Mouse (Mus musculus): ENCODE data around the gene Hacd2. TPM values are rescaled to one million over a fixed set of nuclear protein-coding genes. Genes with fewer than 3 reads are reported as not detected.

The Hacd2 gene
- total RNA-seq, 2 experiments from 2014 or later = 25.3 to 30.2 TPM

- Histone ChIP-seq H3K4me3 (no peak overlapping the region), H3K27ac (no peak overlapping the region)
- intact Hi-C loops (cut with DNase I) = no loop called here
- TF ChIP-seq CTCF (IDR thresholded peaks at IDR 0.05) = no peak
- DNase-seq (ENCODE audit: extremely low spot score in 1 of 2, low spot score in 2 of 2) = no peak
Measured at GRCm38 (mm10) chr16:35008447-35008846, 13.8 kb upstream of the Hacd2 start.

GRCm38 (mm10) chr16:35013501-35013900 is 8.7 kb upstream of the Hacd2 start:
- H3K4me3 ChIP-seq = no peak overlapping the region
- no peak overlapping the region for H3K27ac ChIP-seq
- TF ChIP-seq CTCF (IDR thresholded peaks at IDR 0.05) = no peak
- intact Hi-C loops (cut with DNase I) = no loop called here
- no peak for DNase-seq (ENCODE audit: extremely low spot score in 1 of 2, low spot score in 2 of 2)

DNA sequence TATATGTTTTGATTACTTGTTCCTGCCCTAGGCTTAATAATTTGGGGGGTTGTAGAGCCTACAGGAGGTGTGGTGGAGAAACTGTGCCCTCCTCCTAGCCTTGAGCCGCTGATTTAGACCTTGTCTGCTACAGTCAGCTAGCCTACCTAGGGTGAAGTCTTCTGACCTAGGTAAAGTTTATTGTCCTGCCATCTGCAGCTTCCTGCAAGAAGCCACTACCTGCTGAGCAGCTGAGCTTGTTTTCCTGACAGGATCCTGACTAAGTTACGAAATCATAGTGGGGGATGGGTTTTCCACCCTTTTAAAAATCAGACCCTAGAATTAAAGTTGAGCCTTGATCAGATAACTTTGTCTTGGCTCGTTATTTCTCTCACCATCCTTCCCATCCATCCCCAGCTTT is 5.7 kb upstream of the Hacd2 start:
- no peak for DNase-seq (ENCODE audit: extremely low spot score in 1 of 2, low spot score in 2 of 2)
- no peak for TF ChIP-seq CTCF (IDR thresholded peaks at IDR 0.05)
- no peak overlapping the region for H3K4me3 ChIP-seq
- H3K27ac ChIP-seq = no peak overlapping the region
- intact Hi-C loops (cut with DNase I) = no loop called here

DNA sequence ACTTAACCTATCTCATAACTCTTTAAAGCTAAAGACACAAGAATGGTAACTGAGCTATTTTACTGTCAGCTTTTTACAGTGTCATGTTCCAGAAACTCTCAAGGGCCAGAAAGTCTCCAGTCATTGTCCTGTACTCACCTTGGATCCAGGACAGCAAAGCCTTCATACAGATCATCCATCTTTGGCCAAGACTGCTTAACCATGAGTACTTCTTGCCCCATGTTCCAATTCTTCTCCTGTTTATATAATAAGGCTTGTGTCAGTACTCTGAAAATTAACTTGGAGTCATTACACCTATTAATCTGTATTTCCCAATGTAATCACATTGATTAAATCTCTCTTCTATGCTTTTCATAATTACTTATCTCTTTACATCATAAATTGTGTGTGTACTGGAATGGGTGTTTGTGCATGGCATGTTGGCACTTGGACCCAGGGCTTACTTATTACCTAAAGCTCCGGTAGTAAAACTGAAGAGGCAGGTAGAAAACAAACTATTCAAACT is 3.7 kb upstream of the Hacd2 start:
- DNase-seq (ENCODE audit: extremely low spot score in 1 of 2, low spot score in 2 of 2) = no peak
- intact Hi-C loops (cut with DNase I) = no loop called here

GRCm38 (mm10) chr16:35021903-35022241 is 356 bp upstream of the Hacd2 start:
- TF ChIP-seq CTCF (IDR thresholded peaks at IDR 0.05) = no peak
- peak overlapping the region; percentile 99 for H3K4me3 ChIP-seq
- no peak for DNase-seq (ENCODE audit: extremely low spot score in 1 of 2, low spot score in 2 of 2)
- H3K27ac ChIP-seq = peak overlapping the region; percentile 92
- intact Hi-C loops (cut with DNase I) = loop anchor here (2.0 kb wide), 1 partner anchor 21 kb away; no protein-coding TSS in a partner anchor

More for the DNA sequence above, 3.7 kb upstream of the Hacd2 start:
- Histone ChIP-seq H3K27ac (no peak overlapping the region), H3K4me3 (no peak overlapping the region)
- no peak for TF ChIP-seq CTCF (IDR thresholded peaks at IDR 0.05)

DNA sequence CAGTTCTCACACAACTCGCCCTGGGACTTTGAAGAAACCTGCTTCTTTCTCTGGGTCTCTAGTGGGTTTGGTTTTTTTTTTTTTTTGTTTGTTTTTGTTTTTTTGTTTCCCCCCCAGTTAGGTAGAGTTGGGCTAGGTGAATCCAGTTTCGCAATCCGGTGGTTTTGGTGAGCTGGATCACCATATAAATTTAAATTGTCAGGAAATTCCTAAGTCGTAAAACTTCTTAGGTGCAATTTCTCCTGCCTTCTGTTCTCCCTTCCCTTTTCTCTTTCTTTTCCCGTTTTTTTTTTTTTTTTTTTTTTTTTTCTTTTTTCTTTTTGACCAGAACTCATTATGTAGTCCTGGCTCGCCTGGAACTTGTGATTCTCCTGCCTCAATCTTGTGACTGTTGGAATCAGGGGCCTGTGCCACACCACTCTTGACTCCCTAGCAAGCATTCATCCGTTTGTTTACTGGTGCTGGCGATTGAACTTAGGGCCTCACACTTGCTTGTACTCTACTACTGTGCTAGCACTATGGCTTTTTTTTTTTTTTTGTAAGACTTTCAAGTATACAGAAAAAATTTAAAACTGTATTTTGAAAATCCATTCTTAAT is 1.0 kb downstream of the Hacd2 start:
- intact Hi-C loops (cut with DNase I) = loop anchor here (2.0 kb wide), 1 partner anchor 22 kb away; no protein-coding TSS in a partner anchor
- no peak for TF ChIP-seq CTCF (IDR thresholded peaks at IDR 0.05)
- Histone ChIP-seq H3K4me3 (peak overlapping the region; percentile 99), H3K27ac (no peak overlapping the region; the same call in 1 of the 2 replicates)
- DNase-seq (ENCODE audit: extremely low spot score in 1 of 2, low spot score in 2 of 2) = no peak

DNA sequence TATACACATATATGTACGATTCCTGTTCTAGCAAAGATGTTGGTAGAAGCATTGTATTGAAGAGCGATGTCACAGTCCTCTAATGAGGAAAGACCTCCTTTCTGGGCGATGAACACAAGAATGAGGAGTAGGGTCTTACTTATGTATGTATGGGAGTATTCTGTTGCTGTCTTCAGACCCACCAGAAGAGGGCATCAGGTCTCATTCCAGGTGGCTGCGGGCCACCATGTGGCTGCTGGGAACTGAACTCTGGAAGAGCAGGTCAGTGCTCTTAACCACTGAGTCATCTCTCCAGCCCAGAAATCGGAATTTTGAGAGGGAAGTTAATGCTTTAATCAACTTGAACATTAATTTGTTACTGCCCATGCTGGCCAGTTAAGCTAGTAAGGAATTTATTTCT is 2.1 kb downstream of the Hacd2 start:
- no peak overlapping the region for H3K4me3 ChIP-seq
- intact Hi-C loops (cut with DNase I) = no loop called here
- no peak overlapping the region for H3K27ac ChIP-seq
- TF ChIP-seq CTCF (IDR thresholded peaks at IDR 0.05) = peak; percentile 36
- DNase-seq (ENCODE audit: extremely low spot score in 1 of 2, low spot score in 2 of 2) = no peak

DNA sequence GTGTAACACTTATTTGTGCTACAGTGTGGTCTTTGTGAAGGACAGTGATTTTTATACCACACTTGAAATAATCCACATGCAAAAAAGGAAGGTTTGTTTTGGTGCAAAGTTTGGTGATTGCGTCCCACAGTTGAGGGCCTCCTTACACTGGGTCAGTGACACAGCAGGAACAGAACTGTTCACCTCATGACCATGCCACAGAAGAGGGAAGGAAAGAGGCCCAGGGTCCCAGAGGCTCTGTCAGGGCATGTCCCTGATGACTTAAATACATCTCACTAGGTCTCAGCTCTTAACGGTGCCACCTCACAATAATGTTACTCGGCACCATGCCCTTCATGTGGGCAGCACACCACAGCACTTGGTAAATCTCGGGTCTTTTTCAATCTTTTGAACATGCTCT is 3.1 kb downstream of the Hacd2 start:
- no peak overlapping the region for H3K4me3 ChIP-seq
- H3K27ac ChIP-seq = no peak overlapping the region
- no peak for DNase-seq (ENCODE audit: extremely low spot score in 1 of 2, low spot score in 2 of 2)
- TF ChIP-seq CTCF (IDR thresholded peaks at IDR 0.05) = no peak
- intact Hi-C loops (cut with DNase I) = no loop called here

DNA sequence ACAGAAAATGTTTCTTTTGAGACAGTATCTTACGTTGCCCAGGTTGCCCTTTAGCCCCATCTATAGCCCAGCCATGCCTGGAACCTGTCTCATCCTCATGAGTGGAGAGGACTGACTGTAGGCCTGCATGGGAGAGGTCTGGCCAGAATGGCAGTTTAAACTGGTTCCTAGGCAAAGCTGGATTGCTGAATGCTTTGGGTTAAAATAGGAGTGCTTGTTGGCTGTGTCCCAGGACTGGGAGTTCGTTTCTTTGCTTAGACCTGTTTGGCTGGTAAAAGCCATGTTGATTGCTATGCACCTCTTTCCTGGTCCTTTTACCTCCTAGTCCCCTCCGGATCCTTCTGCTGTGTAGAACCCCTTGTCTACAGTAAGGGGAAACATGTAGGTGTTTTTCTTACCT is 11.0 kb downstream of the Hacd2 start:
- intact Hi-C loops (cut with DNase I) = no loop called here
- TF ChIP-seq CTCF (IDR thresholded peaks at IDR 0.05) = no peak
- H3K4me3 ChIP-seq = no peak overlapping the region
- no peak overlapping the region for H3K27ac ChIP-seq
- DNase-seq (ENCODE audit: extremely low spot score in 1 of 2, low spot score in 2 of 2) = no peak

- DNase-seq (ENCODE audit: extremely low spot score in 1 of 2, low spot score in 2 of 2) = no peak
- intact Hi-C loops (cut with DNase I) = no loop called here
- Histone ChIP-seq H3K27ac (no peak overlapping the region), H3K4me3 (no peak overlapping the region)
- no peak for TF ChIP-seq CTCF (IDR thresholded peaks at IDR 0.05)
Measured at GRCm38 (mm10) chr16:35033809-35034577, 11.8 kb downstream of the Hacd2 start.

DNA sequence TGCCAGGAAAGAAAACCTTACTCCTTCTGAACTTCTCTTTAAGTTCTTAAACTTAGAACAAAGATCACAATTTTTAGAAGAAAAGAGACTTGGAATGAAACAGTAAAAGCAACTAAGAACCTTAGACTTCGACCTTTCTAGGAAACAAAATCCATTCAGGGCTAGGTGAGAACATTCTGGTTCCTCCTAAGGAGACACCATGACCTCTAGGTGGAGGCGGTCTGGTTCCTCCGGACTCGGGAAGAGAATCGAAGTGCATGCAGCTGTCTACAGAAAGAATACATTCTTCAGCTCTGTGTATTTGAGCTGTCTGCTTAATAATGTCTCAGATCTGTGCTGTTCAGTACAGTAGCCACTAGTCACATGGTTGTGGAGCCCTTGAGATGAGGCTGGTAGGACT is 12.7 kb downstream of the Hacd2 start:
- no peak overlapping the region for H3K27ac ChIP-seq
- TF ChIP-seq CTCF (IDR thresholded peaks at IDR 0.05) = no peak
- DNase-seq (ENCODE audit: extremely low spot score in 1 of 2, low spot score in 2 of 2) = no peak
- no peak overlapping the region for H3K4me3 ChIP-seq
- intact Hi-C loops (cut with DNase I) = no loop called here

DNA sequence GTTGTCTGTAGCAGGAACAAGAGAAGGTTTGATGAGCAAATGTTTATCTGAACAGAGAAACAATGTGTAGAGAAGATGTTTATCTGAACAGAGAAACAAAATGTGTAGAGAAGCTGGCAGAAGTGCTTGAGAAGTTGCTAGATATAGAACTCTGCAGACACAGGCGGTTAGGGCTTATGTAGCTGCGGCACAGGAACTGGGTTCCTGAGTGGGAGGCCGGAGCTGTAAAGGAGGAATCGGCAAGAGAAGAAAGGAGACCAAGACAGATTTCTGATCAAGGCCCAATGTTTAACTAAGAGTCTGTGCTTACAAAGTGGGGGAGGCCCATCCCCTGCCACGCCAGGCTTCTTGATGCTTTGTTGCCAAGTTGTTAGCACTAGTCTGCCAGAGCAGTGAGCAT is 14.5 kb downstream of the Hacd2 start:
- Histone ChIP-seq H3K4me3 (no peak overlapping the region), H3K27ac (peak overlapping the region; percentile 16; the same call in 1 of the 2 replicates)
- intact Hi-C loops (cut with DNase I) = no loop called here
- no peak for TF ChIP-seq CTCF (IDR thresholded peaks at IDR 0.05)
- peak in 1 of 2 experiments; percentile 28 for DNase-seq (ENCODE audit: extremely low spot score in 1 of 2, low spot score in 2 of 2)
